Mouse (Mus musculus): ENCODE measurements around the gene Slc5a5.
A peak's percentile ranks its signal among the peaks of the same experiment; 100 is the strongest.

DNA sequence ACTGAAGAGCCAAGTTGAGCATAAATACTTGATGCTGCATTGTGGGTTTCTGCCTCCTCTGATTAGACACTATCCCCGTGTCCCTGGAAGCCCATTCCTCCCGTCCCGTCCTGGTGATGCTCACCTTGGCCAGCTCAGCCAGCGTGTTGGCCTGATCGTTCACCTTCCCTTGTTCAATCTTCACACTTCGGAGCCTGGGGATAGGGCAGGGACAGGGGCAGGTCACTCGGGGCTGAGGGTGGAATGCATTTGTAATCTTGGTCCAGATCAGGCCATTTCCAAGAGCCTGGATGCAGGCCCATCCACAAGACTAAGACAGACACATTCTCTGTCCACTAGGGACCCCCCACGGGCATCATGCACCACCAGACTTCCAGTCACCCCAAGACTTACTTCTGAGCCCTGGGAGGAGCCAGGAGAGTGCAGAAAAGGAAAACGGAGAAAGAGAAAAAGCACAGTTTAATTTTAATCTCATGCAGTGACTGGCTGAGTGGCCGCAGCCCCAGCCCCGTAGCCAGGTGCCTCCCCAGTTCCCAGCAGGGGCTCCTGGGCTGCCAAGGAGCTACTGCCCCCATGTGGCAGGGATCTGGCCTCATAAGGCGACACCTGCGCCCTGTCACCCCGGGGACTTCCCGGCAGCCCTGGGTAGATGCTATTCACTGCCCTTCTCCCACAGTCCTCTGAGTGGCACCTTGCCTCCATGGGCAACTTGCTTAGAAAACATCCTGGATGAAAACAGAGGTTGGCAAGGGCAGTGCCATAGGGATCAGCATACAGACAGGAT lies 46.0 kb downstream of the Slc5a5 start:
- TF ChIP-seq CTCF (IDR thresholded peaks at IDR 0.05; ENCODE audit: low read depth), result peak; percentile 60
- no peak for TF ChIP-seq EP300 (IDR thresholded peaks at IDR 0.05; ENCODE audit: low read depth)

Measured in liver, postnatal 0 days (tissue).